Mouse (Mus musculus) MEL (cell line): ENCODE data around the gene Polk. TPM values are rescaled to one million over a fixed set of nuclear protein-coding genes. Genes with fewer than 3 reads are reported as not detected.
A peak's percentile ranks its signal among the peaks of the same experiment; 100 is the strongest.

Experiments used
- DNase-seq: peaks from one replicate; pipeline ENCODE4 v3.0.0; 2011; ENCODE audit warnings: low read depth, low spot score
- H3K27ac ChIP-seq: 2 replicates; pipeline ENCODE4 v1.5.1; 2012; ENCODE audit warnings: low read depth, mild to moderate bottlenecking, control low read depth, low read length, moderate library complexity; ENCODE audit not compliant: control insufficient read depth
- H3K27me3 ChIP-seq, 2 experiments: fragments of 150-350 bp in 1 of 2; sonication (generic) in 1 of 2; 2 replicates each; pipeline ENCODE4 v1.6.1; 2012; ENCODE audit warnings: low read length in 2 of 2, mild to moderate bottlenecking in 2 of 2, improper control_type of control experiment in 1 of 2, moderate library complexity in 1 of 2; ENCODE audit not compliant: insufficient read depth in 2 of 2, control insufficient read depth in 1 of 2
- H3K36me3 ChIP-seq, 2 experiments: 2 replicates each; pipeline ENCODE4 v1.6.1; 2012 to 2014; ENCODE audit warnings: low read length in 2 of 2, improper control_type of control experiment in 1 of 2, inconsistent platforms in 1 of 2, mild to moderate bottlenecking in 1 of 2; ENCODE audit not compliant: insufficient read depth in 2 of 2, control insufficient read depth in 1 of 2
- H3K4me1 ChIP-seq, 2 experiments: fragments of 150-350 bp in 1 of 2; sonication (generic) in 1 of 2; 2 replicates each; pipeline ENCODE4 v1.6.1; 2012; ENCODE audit warnings: low read length in 2 of 2, improper control_type of control experiment in 1 of 2, mild to moderate bottlenecking in 1 of 2; ENCODE audit not compliant: insufficient read depth in 2 of 2, control insufficient read depth in 1 of 2
- H3K4me3 ChIP-seq, 2 experiments: fragments of 150-350 bp in 1 of 2; sonication (generic) in 1 of 2; 2 replicates each; pipeline ENCODE4 v1.5.1; 2012; ENCODE audit warnings: low read depth in 2 of 2, low read length in 2 of 2, mild to moderate bottlenecking in 2 of 2, moderate library complexity in 2 of 2, control low read depth in 1 of 2, improper control_type of control experiment in 1 of 2; ENCODE audit not compliant: control insufficient read depth in 1 of 2, insufficient read depth in 1 of 2
- H3K79me2 ChIP-seq: 2 replicates; pipeline ENCODE4 v1.6.1; 2012; ENCODE audit warnings: mild to moderate bottlenecking, low read length, moderate library complexity; ENCODE audit not compliant: control insufficient read depth, poor library complexity, insufficient read depth
- H3K9ac ChIP-seq: 2 replicates; pipeline ENCODE4 v1.6.1; 2012; ENCODE audit warnings: low read depth, mild to moderate bottlenecking, control low read depth, low read length, moderate library complexity; ENCODE audit not compliant: control insufficient read depth, poor library complexity, severe bottlenecking
- H3K9me3 ChIP-seq: fragments of 150-350 bp; sonication (generic); replicated peaks from 2 replicates; pipeline ENCODE4 v1.6.1; 2012; ENCODE audit warnings: mild to moderate bottlenecking, low read length, improper control_type of control experiment, moderate library complexity; ENCODE audit not compliant: insufficient read depth
- BHLHE40 ChIP-seq: IDR thresholded peaks from 2 replicates; pipeline ENCODE4 v1.6.1; 2012; ENCODE audit warnings: low read depth, mild to moderate bottlenecking, inconsistent platforms, low read length, improper control_type of control experiment, borderline replicate concordance
- CHD2 ChIP-seq: IDR thresholded peaks from 2 replicates; pipeline ENCODE4 v1.6.1; 2011; ENCODE audit warnings: low read length, improper control_type of control experiment
- ELF1 ChIP-seq: IDR thresholded peaks from 2 replicates; pipeline ENCODE4 v1.6.1; 2014; ENCODE audit warnings: low read depth, mild to moderate bottlenecking, inconsistent platforms, low read length, improper control_type of control experiment, moderate library complexity
- EP300 ChIP-seq, 2 experiments: IDR thresholded peaks; 2 replicates each; pipeline ENCODE4 v1.6.1; 2011; ENCODE audit warnings: improper control_type of control experiment in 2 of 2, low read length in 2 of 2, low read depth in 1 of 2, mild to moderate bottlenecking in 1 of 2
- GABPA ChIP-seq: IDR thresholded peaks from 2 replicates; pipeline ENCODE4 v1.6.1; 2012; ENCODE audit warnings: low read depth, mild to moderate bottlenecking, inconsistent platforms, low read length, improper control_type of control experiment, moderate library complexity
- GATA1 ChIP-seq: IDR thresholded peaks from 2 replicates; pipeline ENCODE4 v1.6.1; 2011; ENCODE audit warnings: low read depth, low read length, improper control_type of control experiment
- JUND ChIP-seq: IDR thresholded peaks from 2 replicates; pipeline ENCODE4 v1.6.1; 2011; ENCODE audit warnings: low read depth, mild to moderate bottlenecking, improper control_type of control experiment, low read length
- KAT2A ChIP-seq: conservative IDR thresholded peaks from 2 replicates; pipeline ENCODE4 v1.6.1; 2012; ENCODE audit warnings: low read depth, low read length, improper control_type of control experiment, inconsistent platforms
- MAX ChIP-seq: IDR thresholded peaks from 2 replicates; pipeline ENCODE4 v1.6.1; 2011; ENCODE audit warnings: low read length, improper control_type of control experiment
- MYB ChIP-seq: IDR thresholded peaks from 2 replicates; pipeline ENCODE4 v1.6.1; 2011; ENCODE audit warnings: mild to moderate bottlenecking, low read depth, low read length, improper control_type of control experiment
- NELFE ChIP-seq: IDR thresholded peaks from 2 replicates; pipeline ENCODE4 v1.6.1; 2011; ENCODE audit warnings: low read depth, low read length, improper control_type of control experiment
- NRF1 ChIP-seq: IDR thresholded peaks from 2 replicates; pipeline ENCODE4 v1.6.1; 2014; ENCODE audit warnings: low read depth, mild to moderate bottlenecking, inconsistent platforms, low read length, improper control_type of control experiment, moderate library complexity; ENCODE audit not compliant: poor library complexity, insufficient read depth, severe bottlenecking
- POLR2AphosphoS2 ChIP-seq: IDR thresholded peaks from 2 replicates; pipeline ENCODE4 v1.6.1; 2011; ENCODE audit warnings: low read length, improper control_type of control experiment
- POLR2AphosphoS5 ChIP-seq: IDR thresholded peaks from 2 replicates; pipeline ENCODE4 v1.6.1; 2012; ENCODE audit warnings: low read depth, borderline replicate concordance, mild to moderate bottlenecking, inconsistent platforms, low read length, moderate library complexity, mixed read lengths
- SIN3A ChIP-seq: IDR thresholded peaks from 2 replicates; pipeline ENCODE4 v1.6.1; 2012; ENCODE audit warnings: low read length, improper control_type of control experiment, inconsistent platforms
- SMC3 ChIP-seq: IDR thresholded peaks from 2 replicates; pipeline ENCODE4 v1.6.1; 2011; ENCODE audit warnings: low read depth, low read length, improper control_type of control experiment
- TBP ChIP-seq: IDR thresholded peaks from 2 replicates; pipeline ENCODE4 v1.8.0; 2011; ENCODE audit warnings: low read depth, low read length, improper control_type of control experiment
- UBTF ChIP-seq: IDR thresholded peaks from 2 replicates; pipeline ENCODE4 v1.6.1; 2012; ENCODE audit warnings: low read depth, mild to moderate bottlenecking, inconsistent platforms, low read length, improper control_type of control experiment, moderate library complexity, borderline replicate concordance; ENCODE audit not compliant: insufficient read depth
- USF1 ChIP-seq: IDR thresholded peaks from 2 replicates; pipeline ENCODE4 v1.6.1; 2014; ENCODE audit warnings: low read depth, mild to moderate bottlenecking, inconsistent platforms, low read length, improper control_type of control experiment, moderate library complexity
- ZC3H11A ChIP-seq: IDR thresholded peaks from 2 replicates; pipeline ENCODE4 v1.6.1; 2012; ENCODE audit warnings: low read depth, mild to moderate bottlenecking, inconsistent platforms, low read length, improper control_type of control experiment
- polyA plus RNA-seq, 2 experiments: library from polyadenylated mRNA; stranded (reverse) in 1 of 2; unstranded in 1 of 2; fragments of >175 nt in 1 of 2; fragments of >200 nt in 1 of 2; gene quantifications; 2 replicates each; pipeline versions ENCODE4 v1.2.1 to v1.2.4; 2012; ENCODE audit warnings: low replicate concordance in 2 of 2, low read depth in 1 of 2; ENCODE audit not compliant: insufficient read length in 2 of 2, insufficient read depth in 1 of 2, missing spikeins in 1 of 2
- total RNA-seq: library from RNA; depleted of rRNA; stranded (reverse); fragments of 300-350 nt; gene quantifications from 2 replicates; pipeline ENCODE4 v1.2.3, GENCODE M21; 2012

Polk gene
- total and polyA plus RNA-seq, 3 experiments = 2.9 to 3.6 TPM; not detected in 1

DNA sequence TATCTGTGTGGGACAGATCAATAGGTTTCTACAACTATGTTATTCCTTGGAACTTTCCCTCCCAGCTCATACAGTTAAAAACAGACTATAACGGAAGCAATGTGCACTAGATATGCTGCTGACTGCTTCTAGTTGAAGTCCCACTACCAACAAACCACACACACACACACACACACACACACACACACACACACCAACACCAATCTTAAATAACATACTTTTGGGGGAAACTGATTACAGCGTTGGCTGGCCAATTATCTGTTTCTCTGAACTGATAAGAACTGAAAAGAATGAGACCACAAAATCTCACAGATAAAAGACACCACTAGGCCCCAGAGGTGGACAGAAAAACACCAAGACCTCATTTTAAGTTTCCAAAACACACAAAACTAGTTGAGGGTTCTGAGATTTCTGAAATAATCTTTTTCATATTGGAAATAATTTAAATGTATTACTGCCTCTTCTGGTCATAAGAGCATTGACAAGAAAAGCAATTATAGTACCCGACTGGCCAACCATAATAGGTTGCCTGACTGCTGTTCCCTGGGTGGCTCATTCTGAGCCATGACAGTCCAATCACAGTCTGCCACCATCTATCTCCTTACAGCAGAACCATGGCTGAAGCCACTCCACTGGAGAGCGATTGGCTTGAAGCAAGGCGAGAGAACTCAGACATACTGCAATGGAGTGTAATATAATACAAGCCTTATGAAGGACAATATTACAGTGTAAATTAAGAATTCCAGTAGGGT lies 5.4 kb downstream of the Polk start (continued):
- TF ChIP-seq NELFE = no peak
- no peak for TF ChIP-seq POLR2AphosphoS2
- peak; percentile 89 for TF ChIP-seq GATA1

DNA sequence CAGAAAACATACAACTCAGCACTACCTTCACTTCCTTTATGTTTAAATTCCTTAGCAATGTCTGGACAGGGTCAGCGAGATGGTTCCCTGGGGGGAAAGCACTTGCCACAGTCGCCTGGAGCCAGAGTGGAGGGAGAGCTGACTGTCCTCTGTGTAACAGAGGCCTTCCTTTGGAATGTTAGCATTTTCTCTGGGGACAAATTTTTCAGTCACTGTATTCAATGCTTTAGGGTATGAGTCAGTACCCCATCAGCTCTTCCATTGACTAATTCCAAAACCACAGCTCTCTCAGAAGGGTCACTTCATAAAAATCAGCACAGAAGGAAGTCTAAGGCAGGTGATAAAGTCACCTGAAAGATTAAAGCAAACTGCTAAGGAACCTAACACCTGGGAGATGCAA lies 8.6 kb downstream of the Polk start:
- Histone ChIP-seq H3K27ac (no peak overlapping the region), H3K4me3 (no peak overlapping the region), H3K36me3 (peaks cover 0 to 28% of the 10 kb centered on the region in 2 experiments; a peak in 2 of 4 replicates), H3K27me3 (no peaks in the 10 kb centered on the region)
- no peak for TF ChIP-seq SIN3A
- no peak for TF ChIP-seq EP300 (IDR thresholded peaks at IDR 0.05; ENCODE audit: low read depth in 1 of 2, low read length in 2 of 2)
- no peak for TF ChIP-seq POLR2AphosphoS5
- TF ChIP-seq NRF1 = no peak
- no peak for TF ChIP-seq JUND
- TF ChIP-seq ZC3H11A = no peak
- TF ChIP-seq KAT2A = no peak
- no peak for TF ChIP-seq NELFE
- no peak for TF ChIP-seq ELF1
- TF ChIP-seq MYB = no peak
- TF ChIP-seq TBP = no peak
- no peak for TF ChIP-seq CHD2
- no peak for TF ChIP-seq MAX
- TF ChIP-seq BHLHE40 = no peak
- TF ChIP-seq POLR2AphosphoS2 = no peak
- TF ChIP-seq UBTF = no peak
- TF ChIP-seq USF1 = no peak
- no peak for TF ChIP-seq SMC3
- no peak for TF ChIP-seq GABPA
- TF ChIP-seq, all 39 proteins: peak for 0
- Histone ChIP-seq H3K9me3 (no peaks in the 10 kb centered on the region), H3K79me2 (peaks cover 8% of the 10 kb centered on the region; the same call in 1 of the 2 replicates), H3K4me1 (peaks cover 9 to 22% of the 10 kb centered on the region in 2 experiments), H3K9ac (no peak overlapping the region)
- no peak for DNase-seq
